Mouse (Mus musculus): ENCODE data around the gene Mbd4.
A peak's percentile ranks its signal among the peaks of the same experiment; 100 is the strongest.

Gene Mbd4

GRCm38 (mm10) chr6:115811606-115812005 lies 41.6 kb downstream of the Mbd4 start:
- DNase-seq (ENCODE audit: low spot score in 2 of 2): no peak

DNA sequence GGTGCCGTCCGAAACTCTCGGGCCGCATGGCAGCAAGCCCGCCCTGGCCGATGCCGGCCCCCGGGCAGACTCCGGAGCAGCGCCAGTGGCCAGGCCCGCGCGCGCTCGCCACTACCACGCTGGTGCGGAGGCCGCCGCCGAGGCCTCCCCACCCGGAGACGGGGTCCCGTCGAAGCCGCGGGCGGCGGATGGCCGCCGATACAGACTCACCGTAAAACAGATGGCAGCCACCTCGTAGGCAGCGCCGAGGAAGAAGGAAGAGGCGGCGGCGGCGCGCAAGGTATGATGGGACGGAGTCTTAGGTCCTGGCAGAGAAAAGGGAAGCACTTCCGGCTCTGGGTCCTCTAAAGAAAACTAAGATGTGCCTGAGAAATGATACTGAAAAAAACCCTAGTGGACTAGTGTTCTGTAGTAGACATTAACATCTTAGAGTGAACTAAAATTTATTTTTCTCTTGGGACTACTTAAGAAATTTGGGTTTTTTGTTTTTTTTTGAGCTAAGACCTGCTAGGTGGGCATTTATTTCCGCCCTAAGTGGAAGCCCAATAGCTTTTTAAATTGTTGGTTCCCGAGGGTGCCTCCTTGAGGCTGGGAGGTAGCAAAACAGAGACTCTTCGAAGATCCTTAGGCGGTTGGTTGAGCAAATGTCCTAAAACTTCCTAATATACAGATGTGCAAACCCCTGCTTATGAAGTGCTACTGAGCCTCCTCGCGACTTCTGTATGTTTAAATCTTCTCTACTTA lies 44.5 kb downstream of the Mbd4 start, which contains the start of gene Rpl32:
TSS of gene Rpl32 (minus strand) at position 260 of the 744 bp plus-strand sequence.
- peak; percentile 81 to 87 for DNase-seq (ENCODE audit: low spot score in 2 of 2)

DNA sequence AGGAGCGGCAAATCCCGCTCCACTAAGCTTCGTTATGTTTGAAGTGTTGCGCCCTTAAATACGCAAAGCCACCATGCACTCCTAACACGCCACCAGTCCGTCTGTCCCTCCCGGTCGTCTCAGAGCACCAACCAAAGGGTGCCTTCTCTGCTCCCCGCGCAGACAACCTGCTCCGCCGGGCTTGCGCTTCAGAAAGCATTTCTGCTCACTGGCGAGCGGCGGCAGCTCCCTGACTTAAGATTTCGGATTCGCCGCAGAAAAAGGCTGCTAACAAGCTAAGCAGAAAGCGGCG lies 45.0 kb downstream of the Mbd4 start:
- peak in 1 of 2 experiments; percentile 19 for DNase-seq (ENCODE audit: low spot score in 2 of 2)

GRCm38 (mm10) chr6:115807464-115808195 lies 45.5 kb downstream of the Mbd4 start:
- DNase-seq (ENCODE audit: low spot score in 2 of 2): no peak

GRCm38 (mm10) chr6:115804432-115805192 lies 48.6 kb downstream of the Mbd4 start:
- DNase-seq (ENCODE audit: low spot score in 2 of 2): no peak

DNA sequence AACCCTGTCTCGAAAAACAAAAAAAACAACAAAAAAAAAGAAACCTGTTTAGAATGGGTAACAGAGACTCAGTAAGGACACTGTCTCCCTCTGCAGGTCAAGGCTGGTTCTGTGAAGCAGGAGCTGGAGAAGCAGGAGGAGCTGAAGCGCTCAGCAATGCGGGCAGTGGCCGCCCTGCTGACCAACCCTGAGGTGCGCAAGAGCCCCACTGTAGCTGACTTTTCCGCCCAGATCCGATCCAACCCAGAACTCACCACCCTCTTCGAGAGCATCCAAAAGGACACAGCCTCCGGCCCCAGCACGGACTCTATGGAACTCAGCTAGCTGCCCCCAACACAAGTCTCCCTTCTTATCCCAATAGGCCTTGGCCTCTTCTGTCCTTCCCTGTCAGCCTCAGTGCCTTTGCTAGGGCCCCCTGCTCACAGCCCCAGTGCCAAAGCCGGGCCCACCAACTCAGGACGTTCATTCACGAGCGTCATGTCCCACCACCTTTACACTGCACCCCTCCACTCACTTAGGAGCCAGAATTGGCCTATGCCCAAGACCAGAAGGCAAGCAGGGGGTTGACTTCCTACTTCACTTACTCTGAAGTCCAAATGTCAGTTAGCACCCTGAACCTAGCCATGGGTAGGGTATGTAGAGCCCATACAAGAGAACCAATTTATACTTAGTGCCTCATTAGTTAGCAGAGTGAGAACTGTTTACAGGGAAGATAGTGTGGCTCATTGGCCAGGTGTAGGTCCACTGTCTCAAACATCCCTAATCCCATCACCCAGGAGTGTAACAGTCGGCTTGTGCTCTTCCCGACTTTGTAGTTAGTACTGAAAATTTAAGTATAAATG lies 49.4 kb downstream of the Mbd4 start:
- DNase-seq (ENCODE audit: low spot score in 2 of 2): peak; percentile 41 to 45

GRCm38 (mm10) chr6:115801811-115802210 lies 51.4 kb downstream of the Mbd4 start:
- DNase-seq (ENCODE audit: low spot score in 2 of 2): no peak

DNA sequence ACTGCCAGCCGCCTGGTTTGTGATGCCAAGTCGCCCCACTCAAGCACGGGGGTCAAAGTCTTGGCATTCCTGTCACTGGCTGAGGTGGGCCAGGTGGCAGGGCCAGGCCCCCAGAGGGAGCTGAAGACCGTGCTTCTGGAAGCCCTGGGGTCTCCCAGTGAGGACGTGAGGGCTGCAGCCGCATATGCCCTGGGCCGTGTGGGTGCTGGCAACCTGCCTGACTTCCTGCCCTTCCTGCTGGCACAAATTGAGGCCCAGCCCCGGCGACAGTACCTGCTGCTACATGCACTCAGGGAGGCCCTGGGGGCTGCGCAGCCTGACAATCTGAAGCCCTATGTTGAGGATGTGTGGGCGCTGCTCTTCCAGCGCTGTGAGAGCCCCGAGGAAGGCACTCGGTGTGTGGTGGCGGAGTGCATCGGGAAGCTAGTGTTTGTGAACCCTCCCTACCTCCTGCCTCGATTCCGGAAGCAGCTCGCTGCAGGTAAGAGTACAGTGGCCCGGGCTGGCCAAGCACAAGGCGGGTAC lies 60.4 kb downstream of the Mbd4 start:
- no peak for DNase-seq (ENCODE audit: low spot score in 2 of 2)

GRCm38 (mm10) chr6:115791842-115792686 lies 61.1 kb downstream of the Mbd4 start:
- peak; percentile 29 to 31 for DNase-seq (ENCODE audit: low spot score in 2 of 2)

DNA sequence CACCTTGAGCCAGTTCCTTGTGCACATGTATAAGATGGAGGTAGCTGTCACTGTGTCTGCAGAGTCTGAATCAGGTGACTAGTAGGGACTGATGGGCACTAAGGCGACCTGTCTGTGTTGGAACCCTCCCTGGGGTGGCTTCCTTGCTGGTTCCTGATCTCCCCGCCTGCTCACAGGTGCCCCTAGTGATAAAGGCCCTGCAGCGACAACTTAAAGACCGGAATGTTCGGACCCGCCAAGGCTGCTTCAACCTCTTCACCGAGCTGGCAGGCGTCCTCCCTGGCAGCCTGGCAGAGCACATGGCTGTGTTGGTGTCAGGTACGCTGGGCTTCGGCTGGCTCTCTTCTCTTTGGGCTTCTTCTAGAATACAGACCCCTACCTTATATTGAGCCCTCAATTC lies 62.2 kb downstream of the Mbd4 start:
- no peak for DNase-seq (ENCODE audit: low spot score in 2 of 2)
